Mouse (Mus musculus): Measurements from ENCODE around the gene Cfap65. TPM values are rescaled to one million over a fixed set of nuclear protein-coding genes. Genes with fewer than 3 reads are reported as not detected.
A peak's percentile ranks its signal among the peaks of the same experiment; 100 is the strongest.

Gene Cfap65
- total and polyA plus RNA-seq, 2 experiments from 2014 or later, result not detected

DNA sequence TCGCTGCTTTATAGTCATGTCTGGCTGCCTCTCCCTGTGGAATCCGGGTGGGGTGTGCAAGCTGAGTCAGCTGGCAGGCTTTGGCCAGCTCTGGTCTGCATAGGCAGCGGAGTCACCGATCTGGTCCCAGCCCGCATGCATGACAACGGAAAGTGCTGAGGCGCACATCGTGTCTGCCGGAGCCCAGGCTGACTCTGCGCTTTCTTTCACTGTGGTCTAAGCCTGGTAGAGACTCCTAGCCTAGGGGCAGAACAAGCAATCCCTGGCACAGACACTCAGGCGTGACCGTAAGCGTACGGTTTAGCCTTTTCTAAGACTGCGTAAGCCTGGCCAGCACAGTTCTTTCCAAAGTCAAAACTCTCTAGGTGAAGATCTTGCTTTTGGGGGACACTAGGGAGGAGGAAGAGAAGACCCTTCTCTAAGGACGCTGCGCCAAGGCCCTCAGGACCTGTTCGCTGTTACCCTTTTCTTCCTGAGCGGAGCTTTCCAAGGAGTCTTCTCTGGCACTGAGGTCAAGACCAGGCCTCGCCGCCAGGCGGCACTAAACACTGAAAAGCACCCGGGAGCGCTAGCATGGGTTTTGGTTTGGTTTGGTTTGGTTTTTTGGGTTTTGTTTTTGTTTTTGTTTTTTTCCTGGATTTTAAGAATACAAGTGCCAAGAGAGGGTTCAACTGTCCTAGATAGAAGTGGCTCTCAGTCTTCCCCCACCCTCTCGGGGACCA is 42.1 kb downstream of the Cfap65 start, which contains the start of gene Cryba2:
Cryba2 (minus strand) TSS at position 10 of the 722 bp plus-strand sequence.
- Histone ChIP-seq H3K36me3 (replicated peaks; ENCODE audit: control insufficient read depth, insufficient read depth, low read length) (no peaks in the 10 kb centered on the region), H3K4me2 (ENCODE audit: low read depth, low read length) (no peak within 1 kb of the TSS), H3K4me1 (ENCODE audit: control insufficient read depth, insufficient read depth) (no peaks in the 10 kb centered on the region), H3K9me3 (replicated peaks; ENCODE audit: control insufficient read depth, low read length) (no peaks in the 10 kb centered on the region), H3K27ac (ENCODE audit: low read depth) (no peak within 1 kb of the TSS), H3K27me3 (ENCODE audit: control insufficient read depth, insufficient read depth, low read length) (peaks cover 92% of the 10 kb centered on the region), H3K4me3 (ENCODE audit: low read depth, low read length) (no peak within 1 kb of the TSS), H3K9ac (replicated peaks; ENCODE audit: low read depth, low read length) (no peak within 1 kb of the TSS)
- TF ChIP-seq CTCF (IDR thresholded peaks at IDR 0.05; ENCODE audit: low read depth), result peak; percentile 57
- no peak for TF ChIP-seq EP300 (IDR thresholded peaks at IDR 0.05; ENCODE audit: low read depth)
- WGBS, result 4% methylated on average over 25 of the region's 25 CpGs
- ATAC-seq (ENCODE audit: insufficient read depth, low read depth) (no peak), DNase-seq (ENCODE audit: low spot score) (no peak)

DNA sequence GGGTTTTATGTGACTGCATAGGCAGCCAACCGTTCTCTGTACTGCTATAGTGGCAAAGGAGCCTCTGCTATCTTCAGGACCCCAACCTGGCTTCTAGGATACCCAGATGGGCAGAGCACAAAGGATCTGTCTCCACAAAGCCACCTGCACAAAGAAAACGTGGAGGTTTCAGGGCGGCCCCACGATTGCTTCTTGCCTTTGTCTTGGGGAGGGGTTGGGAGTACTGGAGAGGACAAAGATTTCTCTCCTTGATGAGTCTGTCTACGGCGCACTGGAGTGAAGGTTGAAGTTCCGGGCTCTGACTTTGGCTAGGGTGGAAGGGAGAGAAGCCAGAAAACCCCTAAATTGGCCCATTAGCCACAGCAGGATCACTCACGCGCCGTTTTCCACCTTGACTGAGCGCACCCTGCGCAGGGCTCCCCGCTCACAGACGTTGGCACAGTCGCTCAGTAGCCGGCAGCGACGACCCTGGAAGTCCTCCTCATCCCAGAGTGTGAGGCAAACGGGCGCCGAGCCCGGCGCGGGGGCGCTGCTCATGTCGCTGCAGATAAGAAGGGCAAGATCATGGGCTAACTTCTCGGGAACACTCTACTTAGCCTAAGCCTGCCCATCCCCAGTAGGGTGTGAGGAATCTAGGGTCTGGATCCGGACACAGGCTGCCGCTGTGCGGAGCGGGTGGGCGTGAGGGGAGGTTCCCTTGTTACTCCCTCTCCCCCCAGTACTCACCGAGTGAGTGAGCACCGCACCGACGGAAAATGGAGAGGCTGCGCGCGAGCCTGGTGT is 42.9 kb downstream of the Cfap65 start:
- DNase-seq (ENCODE audit: low spot score) (no peak), ATAC-seq (ENCODE audit: insufficient read depth, low read depth) (no peak)
- H3K9me3 ChIP-seq (replicated peaks; ENCODE audit: control insufficient read depth, low read length), result no peaks in the 10 kb centered on the region
- 2% methylated on average over 39 of the region's 39 CpGs for WGBS
- peaks cover 90% of the 10 kb centered on the region for H3K27me3 ChIP-seq (ENCODE audit: control insufficient read depth, insufficient read depth, low read length)
- TF ChIP-seq CTCF (IDR thresholded peaks at IDR 0.05; ENCODE audit: low read depth), result no peak
- TF ChIP-seq EP300 (IDR thresholded peaks at IDR 0.05; ENCODE audit: low read depth), result no peak
- no peaks in the 10 kb centered on the region for H3K4me1 ChIP-seq (ENCODE audit: control insufficient read depth, insufficient read depth)
- no peaks in the 10 kb centered on the region for H3K36me3 ChIP-seq (replicated peaks; ENCODE audit: control insufficient read depth, insufficient read depth, low read length)
- no peak overlapping the region for H3K4me2 ChIP-seq (ENCODE audit: low read depth, low read length)
- no peak overlapping the region for H3K27ac ChIP-seq (ENCODE audit: low read depth)
- H3K4me3 ChIP-seq (ENCODE audit: low read depth, low read length), result no peak overlapping the region
- H3K9ac ChIP-seq (replicated peaks; ENCODE audit: low read depth, low read length), result no peak overlapping the region

DNA sequence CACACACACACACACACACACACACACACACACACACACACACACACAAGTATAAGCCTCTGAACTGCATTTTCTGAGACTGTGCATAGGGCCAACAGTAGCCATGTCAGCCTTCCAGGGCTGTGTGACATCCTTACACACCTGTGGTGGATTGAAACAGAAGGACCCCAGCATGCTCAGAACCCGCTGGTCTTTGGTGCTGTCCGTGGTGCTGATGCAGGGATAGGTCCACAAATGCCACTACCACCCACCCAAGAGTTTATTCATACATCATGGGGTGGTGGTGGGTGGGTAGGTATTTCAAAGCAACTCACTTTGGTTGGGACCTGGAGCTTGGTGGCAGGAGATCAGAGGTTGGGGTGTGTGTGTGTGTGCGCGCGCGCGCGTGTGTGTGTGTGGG is 43.9 kb downstream of the Cfap65 start:
- Histone ChIP-seq H3K27me3 (ENCODE audit: control insufficient read depth, insufficient read depth, low read length) (peaks cover 88% of the 10 kb centered on the region), H3K4me1 (ENCODE audit: control insufficient read depth, insufficient read depth) (no peaks in the 10 kb centered on the region)
- 9% methylated on average over 3 of the region's 8 CpGs for WGBS

DNA sequence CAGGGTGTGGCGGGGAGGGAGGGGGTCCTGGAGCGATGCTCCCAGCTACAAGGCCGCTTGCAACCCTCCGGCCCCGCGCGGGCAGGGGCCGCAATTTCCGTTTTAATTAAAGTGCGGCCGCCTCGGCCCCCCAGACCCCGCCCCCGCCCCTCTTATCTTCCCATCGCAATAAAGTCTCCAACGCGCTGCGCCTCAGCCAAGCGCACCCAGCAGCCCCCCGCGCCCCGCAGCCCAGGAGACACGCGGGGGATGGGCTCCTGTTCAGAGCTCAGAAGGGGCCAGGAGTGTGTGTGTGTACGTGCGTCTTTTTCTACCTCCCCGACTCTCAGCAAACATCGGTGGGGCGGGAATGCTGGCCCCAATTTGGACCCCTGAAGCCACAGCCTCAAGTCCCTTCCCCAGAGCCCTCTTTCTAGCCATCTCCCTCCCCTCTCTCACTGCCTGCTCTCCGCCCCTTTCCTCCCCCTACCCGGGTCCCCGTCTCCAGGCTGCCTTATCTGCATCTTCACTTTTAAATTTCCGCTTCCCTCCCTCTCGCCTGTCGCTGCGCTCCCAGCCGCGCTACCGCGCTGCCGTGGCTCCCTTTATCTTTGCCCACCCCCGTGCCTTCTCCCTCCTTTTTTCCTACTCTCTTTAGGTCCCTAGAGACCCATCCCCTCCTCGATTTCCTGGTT is 49.9 kb downstream of the Cfap65 start, which contains the start of gene Fev:
Fev (minus strand) TSS at position 51 of the 674 bp plus-strand sequence.
- Histone ChIP-seq H3K9ac (replicated peaks; ENCODE audit: low read depth, low read length) (no peak within 1 kb of the TSS), H3K4me1 (ENCODE audit: control insufficient read depth, insufficient read depth) (peaks cover 6% of the 10 kb centered on the region; the same call in 1 of the 2 replicates), H3K36me3 (replicated peaks; ENCODE audit: control insufficient read depth, insufficient read depth, low read length) (no peaks in the 10 kb centered on the region), H3K4me3 (ENCODE audit: low read depth, low read length) (peak within 1 kb of the TSS; percentile 38), H3K4me2 (ENCODE audit: low read depth, low read length) (peak within 1 kb of the TSS; percentile 54), H3K27ac (ENCODE audit: low read depth) (no peak within 1 kb of the TSS), H3K27me3 (ENCODE audit: control insufficient read depth, insufficient read depth, low read length) (peaks cover 90% of the 10 kb centered on the region), H3K9me3 (replicated peaks; ENCODE audit: control insufficient read depth, low read length) (no peaks in the 10 kb centered on the region)
- ATAC-seq (ENCODE audit: insufficient read depth, low read depth) (no peak), DNase-seq (ENCODE audit: low spot score) (no peak)
- no peak for TF ChIP-seq CTCF (IDR thresholded peaks at IDR 0.05; ENCODE audit: low read depth)
- no peak for TF ChIP-seq EP300 (IDR thresholded peaks at IDR 0.05; ENCODE audit: low read depth)
- WGBS, result under 1% methylated on average over 43 of the region's 43 CpGs

More for the DNA sequence above, 43.9 kb downstream of the Cfap65 start:
- no peak for TF ChIP-seq EP300 (IDR thresholded peaks at IDR 0.05; ENCODE audit: low read depth)
- TF ChIP-seq CTCF (IDR thresholded peaks at IDR 0.05; ENCODE audit: low read depth), result no peak
- H3K9ac ChIP-seq (replicated peaks; ENCODE audit: low read depth, low read length), result no peak overlapping the region
- no peaks in the 10 kb centered on the region for H3K36me3 ChIP-seq (replicated peaks; ENCODE audit: control insufficient read depth, insufficient read depth, low read length)
- H3K9me3 ChIP-seq (replicated peaks; ENCODE audit: control insufficient read depth, low read length), result no peaks in the 10 kb centered on the region
- H3K4me3 ChIP-seq (ENCODE audit: low read depth, low read length), result no peak overlapping the region
- H3K4me2 ChIP-seq (ENCODE audit: low read depth, low read length), result no peak overlapping the region
- H3K27ac ChIP-seq (ENCODE audit: low read depth), result no peak overlapping the region
- DNase-seq (ENCODE audit: low spot score), result no peak
- ATAC-seq (ENCODE audit: insufficient read depth, low read depth), result no peak

Measured in heart, postnatal 0 days (tissue).